Mouse (Mus musculus) neural tube, embryonic 15.5 days (tissue): Measurements from ENCODE around the gene Smarcd3. TPM values are rescaled to one million over a fixed set of nuclear protein-coding genes. Genes with fewer than 3 reads are reported as not detected.

Experiments used
- ATAC-seq: fragments of 200-750 bp; cut with Nextera tagmentation; 2 replicates; pipeline ENCODE4 v1.8.0; 2017; ENCODE audit warnings: mild to moderate bottlenecking, moderate TSS enrichment, moderate library complexity; ENCODE audit not compliant: low FRiP score
- H3K27ac ChIP-seq: fragments of 300-500 bp; sonication (generic); replicated peaks from 2 replicates; pipeline ENCODE4 v1.5.1; 2015; ENCODE audit warnings: mild to moderate bottlenecking, inconsistent platforms
- H3K27me3 ChIP-seq: fragments of 300-500 bp; sonication (generic); replicated peaks from 2 replicates; pipeline ENCODE4 v1.6.1; 2015; ENCODE audit warnings: inconsistent platforms
- H3K36me3 ChIP-seq: fragments of 300-500 bp; sonication (generic); 2 replicates; pipeline ENCODE4 v1.6.1; 2015; ENCODE audit warnings: inconsistent platforms
- H3K4me1 ChIP-seq: fragments of 300-500 bp; sonication (generic); 2 replicates; pipeline ENCODE4 v1.6.1; 2015; ENCODE audit warnings: inconsistent platforms
- H3K4me2 ChIP-seq: fragments of 300-500 bp; sonication (generic); 2 replicates; pipeline ENCODE4 v1.6.1; 2015; ENCODE audit warnings: inconsistent platforms, mild to moderate bottlenecking, moderate library complexity
- H3K4me3 ChIP-seq: fragments of 300-500 bp; sonication (generic); replicated peaks from 2 replicates; pipeline ENCODE4 v1.5.1; 2015; ENCODE audit warnings: mild to moderate bottlenecking, inconsistent platforms
- H3K9ac ChIP-seq: fragments of 300-500 bp; sonication (generic); replicated peaks from 2 replicates; pipeline ENCODE4 v1.6.1; 2015; ENCODE audit warnings: mild to moderate bottlenecking, inconsistent platforms
- H3K9me3 ChIP-seq: fragments of 300-500 bp; sonication (generic); replicated peaks from 2 replicates; pipeline ENCODE4 v1.6.1; 2016; ENCODE audit warnings: inconsistent platforms
- WGBS: fragments of 180-500 bp; shearing (Covaris S2); methylation state at CpG from one replicate; pipeline ENCODE4 v1.1.7; 2015; ENCODE audit warnings: mixed read lengths; 5-methylcytosine and 5-hydroxymethylcytosine counted together
- microRNA counts: library from miRNA; unstranded; fragments of <30 nt; microRNA quantifications from one replicate; lab custom pipeline; 2016
- microRNA-seq: library from miRNA; unstranded; fragments of <30 nt; microRNA quantifications from one replicate; pipeline ENCODE4, GENCODE M21; 2017
- polyA plus RNA-seq: library from polyadenylated mRNA; unstranded; fragments of >200 nt; fragmentation: Nextera tagmentation; extraction: Ambion mirVana; gene quantifications from 2 replicates; pipeline ENCODE4 v1.2.1, GENCODE M21; 2015

Gene Smarcd3
- polyA plus RNA-seq, 1 experiment from 2014 or later, result 135 TPM

DNA sequence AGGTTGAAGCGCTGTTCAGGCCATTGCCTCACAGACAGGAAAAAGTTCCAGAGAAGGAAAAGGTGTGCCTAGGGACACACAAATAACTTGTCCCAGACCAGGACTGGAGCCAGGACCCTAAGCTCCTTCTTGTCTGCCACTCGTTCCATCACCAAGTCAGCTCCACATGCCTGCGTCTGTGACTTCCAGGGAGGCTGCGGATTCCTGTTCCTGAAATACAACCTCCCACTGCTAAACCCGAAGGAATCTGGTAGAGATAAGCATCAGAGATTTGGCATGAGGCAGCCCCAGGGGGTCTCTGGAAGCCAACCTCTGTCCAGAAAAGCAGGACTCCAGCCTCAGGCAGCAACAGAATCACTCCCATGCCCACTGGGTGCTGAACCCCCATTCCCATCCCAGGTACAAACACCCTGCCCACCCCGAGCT, 83.1 kb downstream of the Smarcd3 start:
- ATAC-seq, result no peak
- Histone ChIP-seq H3K4me2 (no peak overlapping the region), H3K9me3 (no peaks in the 10 kb centered on the region), H3K27ac (no peak overlapping the region), H3K27me3 (no peaks in the 10 kb centered on the region; the same call in 1 of the 2 replicates), H3K9ac (no peak overlapping the region), H3K4me1 (peaks cover 22% of the 10 kb centered on the region; the same call in 1 of the 2 replicates), H3K36me3 (no peaks in the 10 kb centered on the region), H3K4me3 (no peak overlapping the region)
- WGBS, result 55% methylated on average over 6 of the region's 6 CpGs

MicroRNAs within 50 kb of the gene (microRNA counts, 519-probe panel; counts per million panel counts)
- 1,593 counts per million, percentile 20 among the panel's probes with 10 or more counts for microRNA mmu-miR-671-3p (lab: Ali Mortazavi, UCI)
- microRNA mmu-miR-671-5p (lab: Ali Mortazavi, UCI), result not detected

Small RNA genes lying within 50 kb of the gene (microRNA-seq; reads per million reads assigned to microRNA genes)
- 268 reads per million, percentile 66 among the genes with 10 or more reads in this experiment for gene Mir671

Other genes starting within 250 kb of the Smarcd3 start
- 4.0 and 4.8 TPM in 2 replicates for gene Atg9b, start 232.3 kb downstream of the Smarcd3 start, polyA plus RNA-seq
- 49.4 and 52.2 TPM in 2 replicates for gene Abcb8, start 230.7 kb downstream of the Smarcd3 start, polyA plus RNA-seq
- gene Asic3, start 211.0 kb downstream of the Smarcd3 start, polyA plus RNA-seq, result 1.6 and 2.4 TPM in 2 replicates
- gene Cdk5, start 200.9 kb downstream of the Smarcd3 start, polyA plus RNA-seq, result 113 and 133 TPM in 2 replicates
- gene Slc4a2, start 200.6 kb downstream of the Smarcd3 start, polyA plus RNA-seq, result 15.3 and 19.1 TPM in 2 replicates
- 111 TPM in 2 replicates for gene Fastk, start 179.1 kb downstream of the Smarcd3 start, polyA plus RNA-seq
- 54.8 and 62.8 TPM in 2 replicates for gene Tmub1, start 176.6 kb downstream of the Smarcd3 start, polyA plus RNA-seq
- gene Agap3, start 172.2 kb downstream of the Smarcd3 start, polyA plus RNA-seq, result 60.2 and 101 TPM in 2 replicates
- 5.9 and 13.7 TPM in 2 replicates for gene Gbx1, start 97.2 kb downstream of the Smarcd3 start, polyA plus RNA-seq
- 0.40 and 0.87 TPM in 2 replicates for gene Asb10, start 83.4 kb downstream of the Smarcd3 start, polyA plus RNA-seq
- 0.24 and 0.26 TPM in 2 replicates for gene 4931409K22Rik, start 67.6 kb downstream of the Smarcd3 start, polyA plus RNA-seq
- gene Abcf2, start 46.9 kb downstream of the Smarcd3 start, polyA plus RNA-seq, result 82.8 and 93.1 TPM in 2 replicates
- gene Chpf2, start 37.7 kb downstream of the Smarcd3 start, polyA plus RNA-seq, result 19.3 and 21.2 TPM in 2 replicates
- gene Nub1, start 61.1 kb upstream of the Smarcd3 start, polyA plus RNA-seq, result 45.6 and 47.5 TPM in 2 replicates
- gene Wdr86, start 106.3 kb upstream of the Smarcd3 start, polyA plus RNA-seq, result 4.1 and 5.2 TPM in 2 replicates
- gene Crygn, start 133.6 kb upstream of the Smarcd3 start, polyA plus RNA-seq, result 1.5 and 2.0 TPM in 2 replicates
- gene Rheb, start 218.2 kb upstream of the Smarcd3 start, polyA plus RNA-seq, result 230 and 258 TPM in 2 replicates